Comparison of ENCODE assay signal across 23 mouse cellular contexts in the genomic region with DNA sequence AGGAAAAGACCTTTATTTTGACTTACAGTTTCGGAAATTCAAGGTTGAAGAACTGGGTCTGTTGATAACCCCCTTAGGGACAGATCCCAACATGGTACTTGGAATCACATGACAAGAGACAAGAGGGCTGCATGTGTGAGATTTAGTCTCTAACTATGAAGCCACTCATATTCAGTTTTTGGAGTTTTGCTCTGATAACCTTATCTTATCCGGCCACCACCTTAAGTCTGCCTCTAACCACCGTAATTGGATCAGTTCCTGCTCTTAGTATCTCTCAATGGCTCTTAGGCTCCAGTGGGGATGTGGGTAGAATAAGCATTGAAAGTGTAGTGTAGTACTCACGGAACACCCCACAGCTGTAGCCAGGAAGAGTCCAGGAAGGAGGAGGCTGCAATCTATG. TPM values are rescaled to one million over a fixed set of nuclear protein-coding genes. Genes with fewer than 3 reads are reported as not detected.
A peak's percentile ranks its signal among the peaks of the same experiment; 100 is the strongest.
DNase-seq lines count a peak whose midpoint lies in the region; ATAC-seq and TF ChIP-seq lines count a peak whose summit lies in the region.
"Had no signal": no experiment of that assay in that cellular context is flagged by ENCODE, and none has a peak within 500 bp of the region (broad histone marks: within the 10 kb centered on the region; RNA-seq: fewer than 3 reads in every experiment).

No protein-coding gene starts in this region.

- H3K27ac ChIP-seq in liver, embryonic 11.5 days (ENCODE audit: low read depth, low read length) = 0 out of 2 replicates have a peak overlapping the region, but pooled peaks have one; percentile 75
- H3K27ac ChIP-seq in liver, embryonic 14.5 days = peak overlapping the region; percentile 73
- H3K27ac ChIP-seq: embryonic facial prominence, embryonic 15.5 days; hindbrain, embryonic 15.5 days; kidney, embryonic 15.5 days; left cerebral cortex, adult 2 months; lung, embryonic 15.5 days; midbrain, embryonic 15.5 days had no signal

- no peaks in the 10 kb centered on the region for H3K9me3 ChIP-seq in liver, embryonic 11.5 days (ENCODE audit: control insufficient read depth, low read length)
- H3K9me3 ChIP-seq in liver, embryonic 14.5 days (ENCODE audit: control insufficient read depth, low read length) = no peaks in the 10 kb centered on the region
- H3K9me3 ChIP-seq: embryonic facial prominence, embryonic 15.5 days; hindbrain, embryonic 15.5 days; kidney, embryonic 15.5 days; lung, embryonic 15.5 days; midbrain, embryonic 15.5 days had no signal

- H3K36me3 ChIP-seq in liver, embryonic 11.5 days (ENCODE audit: control insufficient read depth, insufficient read depth, low read length) = peaks cover 41% of the 10 kb centered on the region
- peaks cover 57% of the 10 kb centered on the region for H3K36me3 ChIP-seq in liver, embryonic 14.5 days (replicated peaks; ENCODE audit: control insufficient read depth, insufficient read depth, low read depth)

- DNase-seq in liver, embryonic 11.5 days (ENCODE audit: low spot score) = no peak
- no peak for DNase-seq in liver
- DNase-seq in liver, embryonic 14.5 days (ENCODE audit: low read depth in 3 of 3, low spot score in 3 of 3) = peak; percentile 59 to 74 (median 70)
- DNase-seq in kidney, adult 18-20 months = no peak
- DNase-seq in testis, postnatal 10 days (ENCODE audit: low spot score) = no peak
- no peak for DNase-seq in adrenal gland, adult 18-20 months (ENCODE audit: low spot score in 2 of 2)
- DNase-seq in natural killer cell, adult 2 months (ENCODE audit: low spot score in 2 of 2) = no peak
- DNase-seq: adrenal gland, adult 8-10 months; cerebellum, adult 8-10 months; cerebellum, postnatal 36 days; forebrain, postnatal 0 days; kidney, postnatal 4 days; lung, postnatal 36 days; right cerebral cortex, postnatal 4 days had no signal

- H3K4me1 ChIP-seq in liver, embryonic 11.5 days (replicated peaks; ENCODE audit: control insufficient read depth, insufficient read depth, low read length) = peaks cover 15% of the 10 kb centered on the region
- peaks cover 24% of the 10 kb centered on the region in 2 experiments for H3K4me1 ChIP-seq in liver, embryonic 14.5 days (replicated peaks; ENCODE audit: control insufficient read depth in 2 of 2, insufficient read depth in 2 of 2, low read length in 1 of 2)

- H3K27me3 ChIP-seq in liver, embryonic 11.5 days (replicated peaks; ENCODE audit: control insufficient read depth, insufficient read depth, low read length) = no peaks in the 10 kb centered on the region
- no peaks in the 10 kb centered on the region for H3K27me3 ChIP-seq in liver, embryonic 14.5 days (ENCODE audit: control insufficient read depth, insufficient read depth, low read length)
- H3K27me3 ChIP-seq: embryonic facial prominence, embryonic 15.5 days; hindbrain, embryonic 15.5 days; kidney, embryonic 15.5 days; lung, embryonic 15.5 days; midbrain, embryonic 15.5 days had no signal

- no peak for TF ChIP-seq CTCF in liver, embryonic 14.5 days (IDR thresholded peaks at IDR 0.05; ENCODE audit: low read depth)

- no peak overlapping the region for H3K4me3 ChIP-seq in liver, embryonic 11.5 days (ENCODE audit: low read depth, low read length)
- peak overlapping the region in 1 of 2 experiments; percentile 16; a peak in 2 of 4 replicates for H3K4me3 ChIP-seq in liver, embryonic 14.5 days (ENCODE audit: insufficient read depth in 1 of 2, low read depth in 2 of 2, low read length in 2 of 2)
- H3K4me3 ChIP-seq: embryonic facial prominence, embryonic 15.5 days; hindbrain, embryonic 15.5 days; kidney, embryonic 15.5 days; left cerebral cortex, adult 2 months; lung, embryonic 15.5 days; midbrain, embryonic 15.5 days had no signal

- ATAC-seq in liver, embryonic 11.5 days (replicated peaks; ENCODE audit: low FRiP score) = peak; percentile 86
- ATAC-seq in common myeloid progenitor, adult 5-6 weeks (replicated peaks; ENCODE audit: low read depth, poor library complexity, severe bottlenecking) = peak; percentile 60
- ATAC-seq in liver, embryonic 14.5 days (ENCODE audit: insufficient read depth) = peak; percentile 81
- ATAC-seq: CD4-positive, CD25-positive, alpha-beta regulatory T cell, adult 4 months; forebrain, postnatal 0 days; intestine, postnatal 0 days; midbrain, embryonic 15.5 days had no signal

- H3K4me2 ChIP-seq in liver, embryonic 11.5 days = peak overlapping the region; percentile 36; the same call in 1 of the 2 replicates
- peak overlapping the region; percentile 56 for H3K4me2 ChIP-seq in liver, embryonic 14.5 days (ENCODE audit: low read depth)
- H3K4me2 ChIP-seq: embryonic facial prominence, embryonic 15.5 days; hindbrain, embryonic 15.5 days; kidney, embryonic 15.5 days; lung, embryonic 15.5 days; midbrain, embryonic 15.5 days had no signal

- 49% methylated on average over 4 of the region's 4 CpGs for WGBS in liver, embryonic 11.5 days
- WGBS in liver, embryonic 14.5 days (ENCODE audit: insufficient replicate concordance) = 14% methylated on average over 4 of the region's 4 CpGs

- peak; percentile 99 for TF ChIP-seq EP300 in liver, embryonic 14.5 days (IDR thresholded peaks at IDR 0.05; ENCODE audit: low read depth)

- H3K9ac ChIP-seq in liver, embryonic 11.5 days (ENCODE audit: low read depth, low read length) = no peak overlapping the region
- peak overlapping the region; percentile 40 for H3K9ac ChIP-seq in liver, embryonic 14.5 days (replicated peaks)
- H3K9ac ChIP-seq: embryonic facial prominence, embryonic 15.5 days; forebrain, postnatal 0 days; hindbrain, embryonic 15.5 days; kidney, embryonic 15.5 days; lung, embryonic 15.5 days; midbrain, embryonic 15.5 days had no signal

RNA-seq across cellular contexts. Expression of a gene that starts 5.3 kb away (rescaled TPM):
- polyA plus RNA-seq in liver, embryonic 11.5 days (2014; fragmentation: Nextera tagmentation; extraction: Ambion mirVana) = 272 and 278 TPM in 2 replicates
- 173 and 237 TPM in 2 replicates for total RNA-seq in common myeloid progenitor, adult 5-6 weeks (2017)
- 58.1 and 104 TPM in 2 replicates for polyA plus RNA-seq in liver, embryonic 14.5 days (2012; rRNA removed)
- 135 and 152 TPM in 2 replicates for polyA plus RNA-seq in liver, embryonic 14.5 days (2014; fragmentation: Nextera tagmentation; extraction: Ambion mirVana)
- total RNA-seq in adrenal gland, adult 18-20 months (2021) = 10 to 100 TPM; 48.2 to 58.8 TPM

Comparison
In these comparisons a context has a peak if more than half of its experiments do, and no peak if none do; other contexts are left out.
1. DNase-seq: peak in liver, embryonic 14.5 days (3 of 3); none in liver, embryonic 11.5 days (single experiment), liver (single experiment), kidney, adult 18-20 months (single experiment), testis, postnatal 10 days (single experiment), adrenal gland, adult 18-20 months (0 of 2) and natural killer cell, adult 2 months (0 of 2).
2. Peak in every context shown above with its lines, with median percentiles within 50 percentile points of each other: ATAC-seq.